Mouse (Mus musculus): ENCODE measurements around the gene Atp5c1.

Gene Atp5c1

DNA sequence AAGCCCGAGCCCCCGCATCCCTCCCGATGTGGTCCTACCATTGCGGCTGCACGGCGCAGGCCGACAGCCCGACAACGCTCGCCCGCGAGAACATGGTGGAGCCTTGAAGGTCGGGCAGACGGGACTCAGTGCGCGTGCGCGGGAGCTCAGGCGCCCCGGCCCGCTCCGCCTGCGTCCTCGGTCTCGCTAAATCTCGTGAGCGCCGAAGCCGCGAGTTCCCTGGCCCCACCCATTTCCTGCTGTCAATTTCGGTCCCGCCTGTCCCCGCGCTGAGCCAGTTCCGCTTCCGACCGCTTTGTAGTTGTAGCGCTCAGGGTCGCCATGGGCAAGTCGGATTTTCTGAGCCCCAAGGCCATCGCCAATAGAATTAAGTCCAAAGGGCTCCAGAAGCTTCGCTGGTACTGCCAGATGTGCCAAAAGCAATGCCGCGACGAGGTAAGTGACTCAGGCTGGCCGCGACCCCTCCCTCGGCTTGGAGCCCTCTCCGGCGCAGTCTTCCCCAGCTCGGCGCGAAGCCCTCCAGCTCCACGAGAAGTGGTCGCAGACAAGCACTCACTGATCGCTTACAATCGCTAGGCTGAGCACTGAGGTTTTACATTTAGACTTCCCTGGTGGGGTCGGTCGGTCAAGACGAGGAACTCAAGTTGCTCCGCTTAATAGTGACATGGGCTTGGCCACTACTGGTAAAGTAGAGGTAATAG, at the start of gene Atp5c1, which contains the start of gene Kin:
Atp5c1 (minus strand) TSS at position 201 of the 701 bp plus-strand sequence.
Kin (plus strand) TSS at position 284 of the 701 bp plus-strand sequence.
- peak; percentile 98 for DNase-seq (ENCODE audit: low read depth, low spot score)

GRCm38 (mm10) chr2:10128571-10128970, 48.3 kb upstream of the Atp5c1 start:
- no peak for DNase-seq (ENCODE audit: low read depth, low spot score)

DNA sequence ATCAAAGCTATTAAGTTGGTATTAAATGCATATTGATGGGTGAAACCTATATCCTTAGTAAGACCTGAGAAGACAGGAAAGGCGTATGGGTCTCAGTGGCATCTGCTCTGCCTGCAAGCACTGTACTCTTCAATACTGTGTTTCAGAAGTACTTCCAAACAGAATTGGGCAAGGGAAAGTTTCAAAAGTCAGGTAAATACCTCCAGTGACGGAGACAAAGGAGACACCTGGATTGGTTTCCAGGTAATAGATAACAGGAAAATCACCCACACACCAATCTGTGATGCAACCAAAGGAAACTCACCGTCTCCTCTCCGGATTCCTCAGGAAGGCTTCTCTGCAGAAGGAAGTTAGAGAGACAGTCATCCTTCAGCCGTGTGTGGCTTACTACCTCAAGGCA, 47.2 kb upstream of the Atp5c1 start:
- DNase-seq (ENCODE audit: low read depth, low spot score), result no peak

DNA sequence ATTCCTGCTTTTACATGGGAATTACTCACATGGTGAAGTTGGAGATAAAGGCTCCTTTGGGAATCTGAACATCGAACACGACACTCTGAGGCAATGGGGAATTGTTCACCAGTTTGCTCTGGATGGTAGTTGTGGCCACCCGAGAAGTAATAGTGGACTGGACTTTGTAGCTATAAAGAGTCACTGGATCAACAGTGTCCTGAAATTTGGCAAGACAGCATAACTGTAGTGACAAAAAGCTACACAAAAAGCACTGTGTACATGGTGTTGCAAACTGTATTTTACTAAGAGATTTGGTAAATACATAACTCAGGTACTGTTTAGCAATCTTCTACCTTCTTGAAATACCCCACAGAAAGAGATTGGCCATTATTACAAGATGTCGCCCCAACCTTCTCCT, 45.8 kb upstream of the Atp5c1 start:
- no peak for DNase-seq (ENCODE audit: low read depth, low spot score)

DNA sequence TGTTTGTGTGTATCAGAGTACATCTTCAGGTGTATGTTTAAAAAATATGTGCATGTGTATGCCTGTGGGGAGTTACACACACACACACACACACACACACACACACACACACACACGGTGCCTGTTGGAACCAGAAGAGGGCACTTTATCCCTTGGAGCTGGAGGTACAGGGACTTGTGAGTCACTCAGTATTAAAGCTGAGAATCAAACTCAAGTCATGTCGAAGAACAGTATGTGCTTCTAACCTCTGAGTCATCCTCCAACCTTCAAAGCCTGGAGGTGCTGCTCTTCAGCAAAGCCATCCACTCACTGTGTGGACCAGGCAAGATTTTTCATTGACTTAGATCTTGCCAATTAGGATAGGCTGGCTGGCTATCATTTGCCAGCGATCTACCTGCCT, 41.5 kb upstream of the Atp5c1 start:
- DNase-seq (ENCODE audit: low read depth, low spot score), result no peak

GRCm38 (mm10) chr2:10119276-10119675, 39.0 kb upstream of the Atp5c1 start:
- DNase-seq (ENCODE audit: low read depth, low spot score), result no peak

- DNase-seq (ENCODE audit: low read depth, low spot score), result no peak
These were observed 38.4 kb upstream of the Atp5c1 start for GRCm38 (mm10) chr2:10118751-10119150.

DNA sequence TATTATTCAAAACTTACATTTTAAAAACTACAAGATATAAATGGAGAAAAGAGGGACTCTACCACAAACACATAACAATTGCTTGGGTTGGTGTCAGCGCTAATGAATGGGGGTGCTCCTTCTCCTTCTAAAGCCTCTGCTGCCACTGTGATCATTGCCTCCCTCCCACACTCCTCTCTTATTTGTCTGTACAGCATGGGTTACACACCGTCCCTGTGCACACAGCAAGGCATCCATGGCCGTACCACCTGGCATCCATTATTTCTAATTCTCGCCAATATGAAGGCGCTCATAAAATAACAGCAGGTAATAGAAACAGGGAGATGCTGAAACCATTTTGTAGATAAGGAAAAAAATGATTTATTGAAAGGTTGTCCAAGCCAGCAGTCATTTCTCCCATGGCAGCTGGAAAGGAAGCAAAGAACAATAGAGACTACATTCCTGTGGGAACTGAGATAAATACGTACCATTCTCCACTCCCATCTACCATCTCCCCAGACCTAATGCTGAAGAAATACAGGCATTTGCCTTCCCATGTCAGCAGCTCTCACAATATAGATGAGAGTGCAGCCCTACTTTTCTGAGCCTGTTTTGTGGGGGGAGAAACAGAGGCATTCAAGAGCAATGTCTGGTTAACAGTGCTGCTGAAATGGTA, 28.4 kb upstream of the Atp5c1 start:
- DNase-seq (ENCODE audit: low read depth, low spot score), result no peak

DNA sequence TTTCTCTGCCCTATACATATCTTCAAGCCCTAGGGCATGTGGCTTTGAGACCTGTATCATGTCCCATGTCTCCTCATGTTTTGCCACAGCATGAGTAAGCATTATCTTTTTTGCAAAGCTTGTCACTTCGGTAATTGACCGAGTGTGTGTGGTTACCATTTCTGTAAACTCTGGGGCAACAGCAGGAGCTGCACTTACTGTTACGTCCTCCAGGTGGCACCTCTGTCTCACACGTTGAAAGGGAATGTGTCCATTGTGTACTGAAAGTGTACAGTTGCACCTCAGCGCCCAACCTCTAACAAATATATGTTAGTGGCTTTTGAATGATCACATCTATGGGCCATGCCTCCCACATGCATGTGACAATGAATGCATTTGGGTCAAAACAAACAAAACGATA, 20.9 kb upstream of the Atp5c1 start:
- DNase-seq (ENCODE audit: low read depth, low spot score), result peak; percentile 34

DNA sequence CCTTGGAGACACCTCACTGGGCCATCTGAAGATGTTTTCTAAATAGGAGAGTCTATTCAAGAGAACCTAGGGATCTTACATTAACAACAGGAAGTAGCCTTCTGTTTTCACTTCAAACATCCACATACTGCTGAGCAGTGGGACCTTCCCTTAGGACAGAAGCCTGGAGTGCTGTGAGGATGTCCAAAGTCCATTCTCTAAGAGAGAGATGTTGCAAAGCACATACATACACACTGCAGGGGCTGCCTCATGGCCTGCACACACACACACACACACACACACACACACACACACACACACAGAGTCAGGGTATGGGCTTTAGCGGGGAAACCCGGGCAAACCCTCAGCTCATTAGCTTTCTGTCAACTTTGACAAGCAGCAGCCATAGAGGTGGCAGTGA, 20.2 kb upstream of the Atp5c1 start:
- DNase-seq (ENCODE audit: low read depth, low spot score), result no peak

DNA sequence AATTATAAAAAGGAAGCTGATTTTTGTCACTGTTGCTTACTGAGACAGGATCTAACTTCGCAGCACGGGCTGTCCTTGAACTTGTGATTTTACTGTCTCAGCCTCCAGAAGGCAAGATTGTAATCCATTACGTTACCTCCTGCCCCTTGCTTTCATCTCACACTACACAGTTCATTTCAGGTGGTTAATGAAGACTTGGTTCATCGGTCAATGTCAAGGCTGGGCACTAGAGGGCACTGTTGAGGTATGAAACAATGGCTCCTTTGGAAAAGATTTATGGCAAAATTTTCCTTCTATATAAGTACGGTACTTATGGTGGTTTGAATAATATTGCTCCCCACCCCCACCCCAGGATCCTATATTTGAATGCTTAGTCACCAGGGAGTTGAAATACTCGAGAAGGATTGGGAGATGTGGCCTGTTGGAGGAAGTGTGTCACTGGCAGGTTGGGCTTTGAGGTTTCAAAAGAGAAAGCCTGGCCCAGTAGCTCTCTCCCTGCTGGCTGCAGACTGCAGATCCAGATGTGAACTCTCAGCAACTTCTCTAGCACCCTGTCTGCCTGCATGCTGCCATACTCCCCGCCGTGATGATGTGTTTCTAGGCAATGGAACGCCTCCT, 18.4 kb upstream of the Atp5c1 start:
- peak; percentile 29 for DNase-seq (ENCODE audit: low read depth, low spot score)

DNA sequence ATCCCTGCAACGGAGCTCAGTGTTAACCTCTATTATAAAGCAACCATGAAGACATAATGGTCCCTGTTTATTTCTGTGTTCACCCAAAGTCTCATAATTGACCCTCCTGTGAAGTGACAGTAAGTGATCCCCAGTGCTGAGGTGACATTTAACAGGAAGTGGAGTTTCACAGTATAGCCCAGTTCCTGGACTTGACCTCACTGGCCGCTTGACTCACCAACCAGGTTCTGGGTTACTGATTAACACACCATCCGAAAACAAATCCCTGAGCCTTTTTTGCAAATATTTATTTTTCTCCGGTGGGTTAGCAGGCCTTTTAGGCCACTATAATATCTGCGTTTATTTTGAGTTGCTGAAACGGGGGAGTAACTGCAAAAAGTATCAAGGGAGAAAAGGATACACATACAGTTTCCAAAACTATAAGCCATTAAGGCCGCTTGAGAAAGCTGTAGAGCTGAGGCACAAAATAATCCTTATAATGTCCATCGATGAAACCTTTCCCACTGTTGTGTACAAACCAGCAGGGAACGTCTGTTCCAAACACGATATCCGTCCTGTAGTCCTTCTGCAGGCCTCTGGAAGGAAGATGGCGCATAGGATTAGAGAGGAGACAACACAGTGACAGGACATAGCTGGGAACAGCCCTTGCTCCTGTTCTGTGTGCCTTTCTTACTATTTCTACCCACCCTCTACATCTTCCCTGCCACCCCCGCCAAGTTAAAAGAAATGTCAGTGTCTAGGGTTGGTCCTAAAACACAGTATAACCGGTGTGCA, 14.2 kb upstream of the Atp5c1 start:
- no peak for DNase-seq (ENCODE audit: low read depth, low spot score)

- DNase-seq (ENCODE audit: low read depth, low spot score), result no peak
These were observed 7.0 kb upstream of the Atp5c1 start for GRCm38 (mm10) chr2:10087256-10087850.

GRCm38 (mm10) chr2:10082737-10083136, 2.4 kb upstream of the Atp5c1 start:
- DNase-seq (ENCODE audit: low read depth, low spot score), result peak; percentile 48

DNA sequence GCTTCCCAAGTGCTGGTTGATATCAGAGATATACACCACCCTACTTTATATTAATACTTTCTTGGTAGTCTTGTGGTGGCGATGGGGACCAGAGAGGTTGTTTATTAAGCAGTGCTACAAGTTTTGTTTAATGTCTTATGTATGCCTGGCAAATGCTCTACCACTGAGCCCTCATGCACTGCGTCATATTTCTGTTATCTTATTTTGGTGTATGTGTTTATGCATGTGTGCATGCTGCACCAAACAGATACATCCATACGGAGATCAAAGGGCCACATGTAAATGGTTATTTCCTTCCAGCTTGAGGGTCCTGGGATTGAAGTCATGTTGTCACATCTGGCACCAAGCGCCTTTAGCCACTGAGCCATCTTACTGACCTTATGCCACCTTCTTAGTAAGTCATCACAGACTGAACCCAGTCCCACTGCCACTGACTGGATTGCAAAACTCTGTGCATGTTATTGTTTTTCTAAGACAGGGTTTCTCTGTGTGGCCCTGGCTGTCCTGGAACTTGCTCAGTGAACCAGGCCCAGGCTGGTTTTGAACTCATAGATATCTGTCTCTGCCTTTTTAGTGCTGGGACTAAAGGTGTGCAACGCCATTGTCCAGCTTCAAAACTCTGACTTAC, 1.3 kb upstream of the Atp5c1 start:
- peak; percentile 15 for DNase-seq (ENCODE audit: low read depth, low spot score)

GRCm38 (mm10) chr2:10079745-10080309, 483 bp downstream of the Atp5c1 start:
- no peak for DNase-seq (ENCODE audit: low read depth, low spot score)

- peak; percentile 17 for DNase-seq (ENCODE audit: low read depth, low spot score)
These were observed 3.6 kb downstream of the Atp5c1 start for GRCm38 (mm10) chr2:10076675-10077074.

DNA sequence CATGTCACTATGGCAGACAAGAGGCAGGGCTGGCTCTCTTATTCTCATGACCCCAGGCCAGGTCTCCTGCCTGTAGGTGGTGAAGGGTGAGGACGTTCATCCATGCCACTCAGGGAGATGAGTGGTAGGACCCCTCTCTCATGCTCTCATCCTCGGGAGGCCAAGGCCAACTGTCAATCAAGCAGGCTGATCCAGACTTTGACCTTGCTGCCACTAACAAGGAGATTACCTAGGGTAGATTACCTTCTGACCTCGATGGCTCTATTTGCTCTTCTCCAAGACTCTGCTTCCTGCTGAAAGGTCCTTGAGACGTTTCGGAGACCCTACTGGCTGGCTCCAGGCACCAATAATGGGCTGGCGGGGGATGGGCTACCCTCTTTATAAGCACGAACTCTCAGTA, 5.8 kb downstream of the Atp5c1 start:
- DNase-seq (ENCODE audit: low read depth, low spot score), result no peak

- DNase-seq (ENCODE audit: low read depth, low spot score), result no peak
These were observed 8.6 kb downstream of the Atp5c1 start for GRCm38 (mm10) chr2:10071751-10072150.

- DNase-seq (ENCODE audit: low read depth, low spot score), result no peak
These were observed 21.5 kb downstream of the Atp5c1 start for GRCm38 (mm10) chr2:10058836-10059235.

GRCm38 (mm10) chr2:10051996-10052395, 28.3 kb downstream of the Atp5c1 start:
- no peak for DNase-seq (ENCODE audit: low read depth, low spot score)
